8 mouse cellular contexts compared by ENCODE assay signal in genomic region chr1:24100870-24101358, GRCm38 (mm10). TPM values are rescaled to one million over a fixed set of nuclear protein-coding genes. Genes with fewer than 3 reads are reported as not detected.
DNase-seq lines count a peak whose midpoint lies in the region; ATAC-seq and TF ChIP-seq lines count a peak whose summit lies in the region.

No protein-coding gene starts in this region.

- peak overlapping the region; percentile 75 for H3K27ac ChIP-seq in left cerebral cortex, adult 2 months
- 0 out of 2 replicates have a peak overlapping the region, but pooled peaks have one; percentile 37 for H3K27ac ChIP-seq in forebrain, embryonic 11.5 days (ENCODE audit: low read depth, low read length)
- no peak overlapping the region for H3K27ac ChIP-seq in limb, embryonic 11.5 days (replicated peaks; ENCODE audit: low read depth, low read length)
- H3K27ac ChIP-seq in neural tube, embryonic 13.5 days (replicated peaks) = peak overlapping the region; percentile 91

- peak overlapping the region; percentile 74 for H3K4me2 ChIP-seq in forebrain, embryonic 11.5 days (ENCODE audit: low read depth, low read length, severe bottlenecking)
- peak overlapping the region; percentile 75 for H3K4me2 ChIP-seq in limb, embryonic 11.5 days (ENCODE audit: low read depth, severe bottlenecking)
- peak overlapping the region; percentile 68 for H3K4me2 ChIP-seq in neural tube, embryonic 13.5 days

- DNase-seq in left cerebral cortex, adult 2 months (ENCODE audit: extremely low spot score in 1 of 2, low spot score in 2 of 2) = no peak
- DNase-seq in left cerebral cortex, adult 11 months (ENCODE audit: low spot score) = no peak
- no peak for DNase-seq in forebrain, embryonic 11.5 days (ENCODE audit: low spot score)
- DNase-seq in limb, embryonic 11.5 days (ENCODE audit: low spot score) = no peak
- DNase-seq in frontal cortex, postnatal 25 days (ENCODE audit: low spot score in 2 of 2) = no peak
- no peak for DNase-seq in embryo, embryonic 10.5 days (ENCODE audit: low spot score)
- DNase-seq in yolk sac, embryonic 10.5 days (ENCODE audit: low spot score) = no peak

- H3K27me3 ChIP-seq in forebrain, embryonic 11.5 days (ENCODE audit: control insufficient read depth, insufficient read depth, low read length) = no peaks in the 10 kb centered on the region
- no peaks in the 10 kb centered on the region for H3K27me3 ChIP-seq in limb, embryonic 11.5 days (ENCODE audit: control insufficient read depth, insufficient read depth, low read length)
- no peaks in the 10 kb centered on the region for H3K27me3 ChIP-seq in neural tube, embryonic 13.5 days

- TF ChIP-seq CTCF in left cerebral cortex, adult 2 months (IDR thresholded peaks at IDR 0.05) = no peak

- no peaks in the 10 kb centered on the region for H3K4me1 ChIP-seq in forebrain, embryonic 11.5 days (replicated peaks; ENCODE audit: control insufficient read depth, insufficient read depth, low read length)
- no peaks in the 10 kb centered on the region for H3K4me1 ChIP-seq in limb, embryonic 11.5 days (ENCODE audit: control insufficient read depth, insufficient read depth, low read length)
- peaks cover 22% of the 10 kb centered on the region for H3K4me1 ChIP-seq in neural tube, embryonic 13.5 days (replicated peaks)

- peak overlapping the region; percentile 98 for H3K4me3 ChIP-seq in left cerebral cortex, adult 2 months
- peak overlapping the region; percentile 84 for H3K4me3 ChIP-seq in forebrain, embryonic 11.5 days (ENCODE audit: low read depth, low read length)
- H3K4me3 ChIP-seq in limb, embryonic 11.5 days (ENCODE audit: low read depth, low read length) = peak overlapping the region; percentile 87
- H3K4me3 ChIP-seq in neural tube, embryonic 13.5 days = peak overlapping the region; percentile 92

- no peaks in the 10 kb centered on the region for H3K9me3 ChIP-seq in forebrain, embryonic 11.5 days (ENCODE audit: control insufficient read depth, low read length)
- H3K9me3 ChIP-seq in limb, embryonic 11.5 days (ENCODE audit: control insufficient read depth, low read length) = no peaks in the 10 kb centered on the region
- no peaks in the 10 kb centered on the region for H3K9me3 ChIP-seq in neural tube, embryonic 13.5 days

- ATAC-seq in forebrain, embryonic 11.5 days (replicated peaks; ENCODE audit: low FRiP score) = peak; percentile 9; the same call in 1 of the 2 replicates
- no peak; the same call in 1 of the 2 replicates for ATAC-seq in limb, embryonic 11.5 days (ENCODE audit: insufficient number of reproducible peaks, low FRiP score, low TSS enrichment, low read depth)
- peak; percentile 38 for ATAC-seq in neural tube, embryonic 13.5 days (ENCODE audit: low read depth)

- intact Hi-C loops in left cerebral cortex, adult 2 months (cut with DNase I) = loop anchor here (10.0 kb wide), 1 partner anchor 176 kb away; the partner anchor contains the start of gene Smap1

- H3K36me3 ChIP-seq in forebrain, embryonic 11.5 days (ENCODE audit: control insufficient read depth, insufficient read depth, low read length) = no peaks in the 10 kb centered on the region
- H3K36me3 ChIP-seq in limb, embryonic 11.5 days (ENCODE audit: control insufficient read depth, insufficient read depth, low read length) = no peaks in the 10 kb centered on the region
- no peaks in the 10 kb centered on the region for H3K36me3 ChIP-seq in neural tube, embryonic 13.5 days

- peak overlapping the region; percentile 73 for H3K9ac ChIP-seq in forebrain, embryonic 11.5 days (ENCODE audit: low read length)
- peak overlapping the region; percentile 74; the same call in 1 of the 2 replicates for H3K9ac ChIP-seq in limb, embryonic 11.5 days (ENCODE audit: low read length)
- peak overlapping the region; percentile 96 for H3K9ac ChIP-seq in neural tube, embryonic 13.5 days

- WGBS in forebrain, embryonic 11.5 days = 62% methylated on average over 6 of the region's 6 CpGs
- 57% methylated on average over 6 of the region's 6 CpGs for WGBS in limb, embryonic 11.5 days
- 45% methylated on average over 6 of the region's 6 CpGs for WGBS in neural tube, embryonic 13.5 days

RNA-seq across cellular contexts. Expression of gene Fam135a, which starts 0.8 kb away (rescaled TPM):
- 10 to 100 TPM; 27.0 to 33.1 TPM for total RNA-seq in left cerebral cortex, adult 2 months (2021)
- 31.4 and 44.9 TPM in 2 replicates for polyA plus RNA-seq in forebrain, embryonic 11.5 days (2014; fragmentation: Nextera tagmentation; extraction: Ambion mirVana)
- polyA plus RNA-seq in limb, embryonic 11.5 days (2014; fragmentation: Nextera tagmentation; extraction: Ambion mirVana) = 35.3 and 36.4 TPM in 2 replicates
- polyA plus RNA-seq in neural tube, embryonic 13.5 days (2015; fragmentation: Nextera tagmentation; extraction: Ambion mirVana) = 39.3 and 39.5 TPM in 2 replicates
